Mouse (Mus musculus) stomach, embryonic 14.5 days (tissue): Measurements from ENCODE around the gene Astn2. TPM values are rescaled to one million over a fixed set of nuclear protein-coding genes. Genes with fewer than 3 reads are reported as not detected.
A peak's percentile ranks its signal among the peaks of the same experiment; 100 is the strongest.

ENCODE experiments used
- ATAC-seq: fragments of 200-750 bp; cut with Nextera tagmentation; 2 replicates; pipeline ENCODE4 v1.8.0; 2017; ENCODE audit warnings: low read depth, moderate TSS enrichment; ENCODE audit not compliant: insufficient number of reproducible peaks, insufficient read depth, low FRiP score
- H3K27ac ChIP-seq: fragments of 300-500 bp; sonication (generic); 2 replicates; pipeline ENCODE4 v1.5.1; 2014; ENCODE audit warnings: mild to moderate bottlenecking, low read length, moderate library complexity, mixed read lengths
- H3K27me3 ChIP-seq: fragments of 300-500 bp; sonication (generic); 2 replicates; pipeline ENCODE4 v1.6.1; 2014; ENCODE audit warnings: low read length, control low read depth, mixed read lengths; ENCODE audit not compliant: control insufficient read depth, insufficient read depth
- H3K36me3 ChIP-seq: fragments of 300-500 bp; sonication (generic); 2 replicates; pipeline ENCODE4 v1.6.1; 2014; ENCODE audit warnings: mild to moderate bottlenecking, control low read depth, low read length, moderate library complexity, mixed read lengths; ENCODE audit not compliant: control insufficient read depth, insufficient read depth
- H3K4me1 ChIP-seq: fragments of 300-500 bp; sonication (generic); 2 replicates; pipeline ENCODE4 v1.6.1; 2014; ENCODE audit warnings: low read length, control low read depth, mixed read lengths; ENCODE audit not compliant: control insufficient read depth, insufficient read depth
- H3K4me2 ChIP-seq: fragments of 300-500 bp; sonication (generic); replicated peaks from 2 replicates; pipeline ENCODE4 v1.6.1; 2014; ENCODE audit warnings: low read depth, low read length, control low read depth
- H3K4me3 ChIP-seq: fragments of 300-500 bp; sonication (generic); 2 replicates; pipeline ENCODE4 v1.5.1; 2014; ENCODE audit warnings: low read depth, low read length, control low read depth
- H3K9ac ChIP-seq: fragments of 300-500 bp; sonication (generic); replicated peaks from 2 replicates; pipeline ENCODE4 v1.6.1; 2014; ENCODE audit warnings: low read depth, mild to moderate bottlenecking, control low read depth, low read length, moderate library complexity, mixed read lengths
- H3K9me3 ChIP-seq: fragments of 300-500 bp; sonication (generic); 2 replicates; pipeline ENCODE4 v1.6.1; 2016; ENCODE audit warnings: low read depth, low read length, control low read depth; ENCODE audit not compliant: control insufficient read depth
- WGBS: fragments of 180-500 bp; shearing (Covaris S2); extraction: QIAGEN DNeasy Blood & Tissue Kit; methylation state at CpG from one replicate; pipeline ENCODE4 v1.1.7; 2014; 5-methylcytosine and 5-hydroxymethylcytosine counted together
- polyA plus RNA-seq: library from polyadenylated mRNA; unstranded; fragments of >200 nt; fragmentation: Nextera tagmentation; extraction: Ambion mirVana; gene quantifications from 2 replicates; pipeline ENCODE4 v1.2.1, GENCODE M21; 2014

The Astn2 gene
- polyA plus RNA-seq, 1 experiment from 2014 or later, result 0.64 TPM

DNA sequence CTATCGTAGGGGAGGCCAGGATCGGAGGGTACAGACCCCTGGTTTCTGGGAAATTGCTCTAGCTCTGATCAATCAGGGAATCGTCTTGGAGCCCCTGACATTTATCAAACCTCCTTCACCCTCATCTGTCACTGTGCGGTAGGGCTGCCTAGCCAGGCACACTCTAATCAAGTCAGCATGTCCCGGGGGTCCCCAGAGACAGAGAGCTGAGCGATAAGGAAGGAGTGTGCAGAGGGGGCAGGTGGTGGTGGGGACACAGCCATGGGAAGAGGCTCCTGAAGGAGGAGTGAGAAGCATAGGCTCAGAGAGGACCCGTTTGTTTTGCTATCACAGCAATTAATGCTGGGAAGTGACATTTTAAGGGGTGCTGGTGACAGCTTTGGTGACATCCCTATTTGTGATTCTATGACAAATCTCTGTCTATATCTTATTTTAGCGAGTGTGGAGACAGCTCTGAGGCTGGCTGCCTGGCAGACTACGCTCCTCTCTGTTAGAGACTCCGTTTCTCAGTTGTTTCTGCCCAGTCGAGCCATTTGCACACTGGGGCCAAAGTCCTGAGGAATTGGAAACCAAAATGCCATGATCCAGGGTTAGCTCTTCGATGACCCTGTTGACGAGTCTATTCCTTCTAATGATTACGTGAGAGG lies 228.4 kb downstream of the Astn2 start:
- no peak overlapping the region for H3K9ac ChIP-seq
- no peaks in the 10 kb centered on the region for H3K4me1 ChIP-seq
- WGBS, result 49% methylated on average over 14 of the region's 14 CpGs
- H3K4me2 ChIP-seq, result no peak overlapping the region
- ATAC-seq, result no peak
- H3K36me3 ChIP-seq, result no peaks in the 10 kb centered on the region
- H3K27ac ChIP-seq, result no peak overlapping the region
- no peak overlapping the region for H3K4me3 ChIP-seq
- no peaks in the 10 kb centered on the region for H3K9me3 ChIP-seq
- H3K27me3 ChIP-seq, result no peaks in the 10 kb centered on the region

- WGBS, result 82% methylated on average over 5 of the region's 5 CpGs
- peak; percentile 37; the same call in 1 of the 2 replicates for ATAC-seq
- H3K9me3 ChIP-seq, result no peaks in the 10 kb centered on the region
These were observed 232.8 kb downstream of the Astn2 start for GRCm38 (mm10) chr4:66171583-66171982.

GRCm38 (mm10) chr4:66170787-66171186 lies 233.6 kb downstream of the Astn2 start:
- H3K9me3 ChIP-seq, result no peaks in the 10 kb centered on the region

More at GRCm38 (mm10) chr4:66171583-66171982, 232.8 kb downstream of the Astn2 start:
- H3K4me3 ChIP-seq, result no peak overlapping the region
- H3K4me1 ChIP-seq, result no peaks in the 10 kb centered on the region
- no peak overlapping the region for H3K9ac ChIP-seq
- no peak overlapping the region for H3K27ac ChIP-seq
- no peaks in the 10 kb centered on the region for H3K36me3 ChIP-seq
- no peak overlapping the region for H3K4me2 ChIP-seq
- H3K27me3 ChIP-seq, result no peaks in the 10 kb centered on the region

DNA sequence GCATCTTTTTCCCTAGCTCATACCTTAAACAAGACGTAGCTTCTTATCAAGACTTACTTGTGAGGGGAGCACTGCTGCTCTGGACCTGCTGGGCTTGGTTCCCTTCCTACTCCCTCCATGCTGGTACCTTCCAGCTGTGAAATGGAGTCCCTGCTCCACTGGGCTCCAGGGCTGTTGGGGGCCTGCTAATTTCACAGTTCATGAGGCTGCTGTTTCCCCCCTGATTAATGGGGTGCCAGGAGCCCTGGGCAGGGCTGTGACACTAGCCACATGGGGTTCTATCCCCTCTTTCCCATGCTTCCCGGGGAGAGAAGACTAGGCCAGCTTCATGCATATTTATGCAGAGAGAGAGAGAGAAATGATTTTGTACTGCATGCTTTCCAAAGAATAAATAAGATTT lies 234.9 kb downstream of the Astn2 start:
- ATAC-seq, result no peak
- H3K36me3 ChIP-seq, result no peaks in the 10 kb centered on the region
- no peaks in the 10 kb centered on the region for H3K27me3 ChIP-seq
- no peak overlapping the region for H3K4me3 ChIP-seq
- no peaks in the 10 kb centered on the region for H3K4me1 ChIP-seq
- H3K9me3 ChIP-seq, result no peaks in the 10 kb centered on the region
- no peak overlapping the region for H3K4me2 ChIP-seq
- WGBS, result 35% methylated on average over 2 of the region's 2 CpGs
- H3K9ac ChIP-seq, result no peak overlapping the region
- H3K27ac ChIP-seq, result no peak overlapping the region

More at GRCm38 (mm10) chr4:66170787-66171186, 233.6 kb downstream of the Astn2 start:
- 98% methylated on average over 3 of the region's 3 CpGs for WGBS
- Histone ChIP-seq H3K4me3 (no peak overlapping the region), H3K9ac (no peak overlapping the region), H3K27ac (no peak overlapping the region), H3K4me1 (no peaks in the 10 kb centered on the region), H3K4me2 (no peak overlapping the region), H3K27me3 (no peaks in the 10 kb centered on the region), H3K36me3 (no peaks in the 10 kb centered on the region)
- no peak for ATAC-seq

GRCm38 (mm10) chr4:66158714-66159113 lies 245.7 kb downstream of the Astn2 start:
- no peaks in the 10 kb centered on the region for H3K9me3 ChIP-seq
- 77% methylated on average over 3 of the region's 3 CpGs for WGBS
- no peak overlapping the region for H3K4me3 ChIP-seq
- H3K36me3 ChIP-seq, result no peaks in the 10 kb centered on the region
- H3K27ac ChIP-seq, result no peak overlapping the region
- H3K4me2 ChIP-seq, result no peak overlapping the region
- no peak for ATAC-seq
- H3K27me3 ChIP-seq, result no peaks in the 10 kb centered on the region
- H3K4me1 ChIP-seq, result no peaks in the 10 kb centered on the region
- H3K9ac ChIP-seq, result no peak overlapping the region

GRCm38 (mm10) chr4:66157439-66158113 lies 246.8 kb downstream of the Astn2 start:
- ATAC-seq, result no peak
- H3K9me3 ChIP-seq, result no peaks in the 10 kb centered on the region
- no peak overlapping the region for H3K9ac ChIP-seq
- H3K27ac ChIP-seq, result no peak overlapping the region
- H3K4me3 ChIP-seq, result no peak overlapping the region
- no peaks in the 10 kb centered on the region for H3K4me1 ChIP-seq
- H3K27me3 ChIP-seq, result no peaks in the 10 kb centered on the region
- WGBS, result 46% methylated on average over 3 of the region's 3 CpGs
- no peak overlapping the region for H3K4me2 ChIP-seq
- no peaks in the 10 kb centered on the region for H3K36me3 ChIP-seq

- Histone ChIP-seq H3K4me1 (no peaks in the 10 kb centered on the region), H3K27ac (no peak overlapping the region), H3K27me3 (no peaks in the 10 kb centered on the region), H3K9ac (no peak overlapping the region), H3K36me3 (no peaks in the 10 kb centered on the region), H3K4me3 (no peak overlapping the region), H3K9me3 (no peaks in the 10 kb centered on the region), H3K4me2 (no peak overlapping the region)
- ATAC-seq, result no peak
- 91% methylated on average over 5 of the region's 5 CpGs for WGBS
These were observed 257.9 kb downstream of the Astn2 start for GRCm38 (mm10) chr4:66146546-66146945.

- Histone ChIP-seq H3K9me3 (no peaks in the 10 kb centered on the region), H3K4me3 (no peak overlapping the region), H3K4me1 (no peaks in the 10 kb centered on the region), H3K4me2 (no peak overlapping the region), H3K27ac (no peak overlapping the region), H3K9ac (no peak overlapping the region), H3K36me3 (no peaks in the 10 kb centered on the region), H3K27me3 (no peaks in the 10 kb centered on the region)
- no peak for ATAC-seq
- WGBS, result 82% methylated on average over 3 of the region's 3 CpGs
These were observed 278.2 kb downstream of the Astn2 start for GRCm38 (mm10) chr4:66126181-66126580.
